Mouse (Mus musculus): ENCODE results near the gene Cmtm2a. TPM values are rescaled to one million over a fixed set of nuclear protein-coding genes. Genes with fewer than 3 reads are reported as not detected.

The Cmtm2a gene
- total RNA-seq, 2 experiments from 2014 or later, result 0.89 to 0.92 TPM

Other genes with a start within 250 kb of the Cmtm2a start
- gene Cdh5, start 191.6 kb downstream of the Cmtm2a start, total RNA-seq (2021), result 10 to 100 TPM; 44.1 to 61.4 TPM
- gene Bean1, start 122.7 kb downstream of the Cmtm2a start, total RNA-seq (2021), result 10 to 100 TPM in 1 of 2 experiments, 1 to 10 TPM in 1; 5.3 to 20.8 TPM
- 10 to 100 TPM; 79.2 to 80.0 TPM for gene Tk2, start 44.6 kb downstream of the Cmtm2a start, total RNA-seq (2021)
- 100 to 1,000 TPM in 1 of 2 experiments, 10 to 100 TPM in 1; 86.6 to 187 TPM for gene Cklf, start 42.3 kb downstream of the Cmtm2a start, total RNA-seq (2021)
- not detected for gene Gm45711, start 16.9 kb upstream of the Cmtm2a start, total RNA-seq (2021)
- not detected for gene Cmtm1, start 17.0 kb upstream of the Cmtm2a start, total RNA-seq (2021)
- not detected for gene Gm11020, start 28.4 kb upstream of the Cmtm2a start, total RNA-seq (2021)
- gene Cmtm2b, start 29.0 kb upstream of the Cmtm2a start, total RNA-seq (2021), result under 1 TPM in 1 of 2 experiments, not detected in 1; 0.46 TPM
- 100 to 1,000 TPM in 1 of 2 experiments, 10 to 100 TPM in 1; 65.8 to 153 TPM for gene Cmtm3, start 46.2 kb upstream of the Cmtm2a start, total RNA-seq (2021)
- 10 to 100 TPM; 47.7 to 60.9 TPM for gene Cmtm4, start 102.6 kb upstream of the Cmtm2a start, total RNA-seq (2021)
- gene Dync1li2, start 149.9 kb upstream of the Cmtm2a start, total RNA-seq (2021), result 100 to 1,000 TPM; 122 to 135 TPM
- not detected for gene Terb1, start 216.7 kb upstream of the Cmtm2a start, total RNA-seq (2021)
- gene Nae1, start 241.5 kb upstream of the Cmtm2a start, total RNA-seq (2021), result 10 to 100 TPM; 36.4 to 38.4 TPM
- gene Car7, start 241.5 kb upstream of the Cmtm2a start, total RNA-seq (2021), result 1 to 10 TPM; 1.5 to 4.1 TPM